Mouse (Mus musculus) frontal cortex, postnatal 25 days (tissue): Measurements from ENCODE around the gene Tmem251.

Source experiments
- DNase-seq, 2 experiments: peaks; one replicate each; pipeline ENCODE4 v3.0.0; 2022; ENCODE audit warnings: low spot score in 2 of 2

Tmem251 gene

DNA sequence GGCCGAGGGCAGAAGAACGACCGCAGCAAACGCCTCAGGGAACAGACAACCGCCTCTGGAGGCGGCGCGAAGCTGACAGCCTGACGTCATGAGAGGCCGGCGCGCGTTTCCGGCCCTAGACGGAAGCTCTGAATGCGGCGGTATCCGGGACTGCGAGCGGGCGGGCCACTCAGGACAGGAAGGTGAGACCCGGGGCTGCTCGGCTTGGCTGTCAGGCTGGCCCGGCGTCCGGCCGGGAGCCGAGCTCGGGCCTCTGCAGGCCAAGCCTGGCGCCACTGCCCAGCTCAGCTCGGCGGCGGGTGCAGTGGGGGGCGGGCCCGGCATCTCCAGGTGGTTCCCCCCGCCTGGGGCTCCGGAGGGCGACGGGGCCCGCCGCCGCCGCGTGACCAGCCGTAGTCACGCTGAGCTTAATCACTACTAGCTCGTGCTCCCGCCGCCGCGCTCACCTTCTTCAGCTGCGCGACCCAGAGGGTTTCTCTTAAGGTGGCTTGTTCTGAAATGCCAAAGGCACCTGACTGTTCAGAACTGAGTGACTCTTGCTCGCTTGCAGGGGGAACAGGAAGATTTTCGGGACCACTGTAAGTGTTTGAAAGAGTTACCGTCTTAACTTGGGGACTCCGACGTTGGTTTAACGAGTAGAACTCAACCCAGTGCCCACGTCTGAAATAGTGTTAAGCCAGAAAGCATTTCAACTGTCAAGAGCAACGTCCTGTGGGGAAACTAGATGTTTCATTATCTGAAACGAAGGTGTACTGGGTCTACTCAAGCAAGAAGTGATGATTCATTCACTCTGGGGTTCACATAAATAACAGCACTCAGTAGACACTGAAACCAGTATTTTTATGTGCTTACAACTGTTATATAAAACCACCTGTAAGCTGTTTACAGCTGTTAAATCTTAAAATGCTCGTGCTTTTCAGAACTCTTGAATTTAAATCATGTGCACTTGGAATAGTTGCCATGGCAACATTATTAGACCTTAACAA lies at the start of gene Tmem251, which contains the start of gene Moap1:
Gene Tmem251 (plus strand): TSS at position 174 of the 986 bp plus-strand sequence.
Gene Moap1 (minus strand): TSS at position 73 of the 986 bp plus-strand sequence.
- peak; percentile 75 to 83 for DNase-seq

DNA sequence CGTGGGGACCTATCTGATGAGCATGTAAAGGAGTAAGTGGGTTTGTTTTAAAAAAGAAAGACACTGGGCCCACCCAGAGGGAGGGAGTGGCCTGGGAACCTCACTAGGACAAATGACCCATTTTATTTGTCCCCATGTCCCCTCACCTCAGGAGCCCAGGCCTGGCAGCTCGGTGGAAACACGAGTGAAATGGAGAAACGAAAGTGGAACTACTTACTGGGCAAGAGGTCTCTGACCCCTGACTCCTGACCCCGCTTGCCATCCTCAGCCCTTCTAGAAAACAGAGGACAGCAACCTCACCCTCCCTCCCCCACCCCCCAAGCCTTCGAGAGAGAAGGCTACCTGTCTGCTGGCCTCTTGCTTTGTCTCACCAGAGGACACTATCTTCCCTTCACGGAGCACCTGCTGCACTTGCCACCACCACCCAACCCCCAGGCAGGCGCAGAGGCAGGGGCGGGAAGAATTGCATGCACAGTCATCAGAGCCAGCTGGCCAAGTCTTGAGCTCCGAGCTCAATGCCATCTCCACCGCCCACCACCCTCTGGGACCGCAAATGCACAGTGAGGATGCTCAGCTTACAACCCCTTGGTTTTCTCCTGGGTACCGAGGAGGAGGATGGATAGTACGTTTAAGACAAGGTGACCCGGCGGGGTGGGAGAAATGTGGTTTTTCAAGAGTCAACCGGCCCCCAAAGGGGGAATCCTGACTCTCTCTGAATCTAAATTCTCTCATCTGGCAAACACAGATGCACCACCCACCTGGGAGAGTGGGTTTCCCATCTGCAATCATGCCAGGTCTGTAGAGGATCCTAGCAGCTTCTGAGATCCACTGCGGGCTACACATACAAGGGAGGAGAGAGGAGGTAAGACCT lies 48.0 kb upstream of the Tmem251 start:
- DNase-seq, result peak; percentile 50 to 69

DNA sequence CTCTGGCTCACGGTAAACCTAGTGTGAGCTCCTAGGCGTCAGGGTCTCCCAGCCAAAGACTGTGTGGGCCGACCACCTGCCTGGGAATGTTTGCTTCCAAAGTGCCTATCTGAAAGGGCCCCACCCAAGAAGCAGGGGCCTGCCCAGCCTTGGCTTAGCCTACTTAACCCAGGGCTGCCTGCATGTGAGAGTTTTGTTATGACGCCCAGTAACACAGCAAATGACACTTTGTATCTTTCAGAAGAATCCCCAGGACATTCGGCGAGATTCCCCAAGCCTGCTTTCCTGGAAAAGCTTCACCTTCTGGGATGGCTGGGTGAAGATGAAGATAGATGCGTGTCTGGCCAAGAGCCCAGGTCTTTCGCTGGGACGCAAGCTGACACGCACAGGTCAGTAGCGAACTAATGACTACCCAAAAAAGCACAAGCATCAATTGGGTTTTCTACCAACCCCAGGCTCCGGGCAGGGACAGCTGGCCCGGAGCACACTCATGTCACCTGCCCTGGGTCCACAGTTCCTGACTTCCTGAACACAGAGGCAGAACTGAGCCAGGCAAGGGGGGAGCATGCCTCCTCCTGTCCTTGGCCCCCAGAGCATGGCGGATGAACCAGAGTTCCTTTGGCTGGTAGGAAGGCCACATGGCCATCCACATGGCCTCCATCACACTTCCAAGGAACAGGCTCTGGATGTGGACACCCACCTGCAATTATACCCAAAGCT lies 46.8 kb upstream of the Tmem251 start:
- no peak for DNase-seq

DNA sequence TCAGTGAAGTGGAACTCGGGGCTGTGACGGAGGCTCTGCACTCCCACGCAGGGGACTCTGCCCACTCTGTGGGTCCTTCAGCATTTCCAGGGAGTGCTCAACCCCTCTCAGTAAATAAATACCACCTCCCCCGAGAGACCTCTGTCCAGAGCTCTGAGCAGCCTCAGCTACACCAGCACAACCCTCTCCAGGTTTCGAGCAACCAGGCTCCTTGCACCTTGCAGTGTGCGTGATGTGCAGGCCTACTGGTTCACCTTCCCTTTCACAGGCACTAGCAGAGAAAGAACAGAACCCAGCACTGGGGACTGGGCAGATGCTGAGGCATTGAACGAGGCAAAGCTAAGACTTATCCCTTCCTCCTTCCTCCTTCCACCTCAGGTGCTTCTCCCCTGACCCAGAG lies 46.2 kb upstream of the Tmem251 start:
- no peak for DNase-seq

DNA sequence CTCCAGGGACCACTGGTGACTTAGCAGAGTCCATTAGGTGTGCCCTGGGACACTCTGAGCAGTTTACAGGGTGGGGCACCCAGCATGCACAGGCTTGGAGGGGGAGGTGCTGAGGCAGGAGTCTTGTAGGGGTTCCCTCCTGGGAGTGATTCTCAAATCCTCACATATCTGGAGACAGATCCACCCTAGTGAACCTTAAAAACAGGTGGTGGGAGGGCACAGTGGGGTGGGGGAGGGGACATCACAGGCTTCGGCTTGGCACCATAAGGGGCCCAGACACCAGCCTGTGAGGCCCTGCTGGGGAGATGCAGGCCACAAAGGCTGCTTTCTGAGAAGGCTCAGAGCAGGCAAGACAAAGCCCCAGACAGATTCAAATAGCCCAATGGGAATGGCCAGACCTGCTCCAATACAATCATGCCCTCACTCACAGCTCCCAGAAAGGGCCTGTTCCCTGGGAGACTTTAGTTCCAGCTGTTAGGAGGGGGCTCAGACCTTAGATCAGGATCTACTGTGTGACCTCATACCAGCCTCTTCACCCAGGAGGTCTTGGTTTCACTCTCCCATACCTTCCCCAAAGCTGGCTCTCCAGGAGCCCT lies 45.4 kb upstream of the Tmem251 start:
- DNase-seq, result no peak

DNA sequence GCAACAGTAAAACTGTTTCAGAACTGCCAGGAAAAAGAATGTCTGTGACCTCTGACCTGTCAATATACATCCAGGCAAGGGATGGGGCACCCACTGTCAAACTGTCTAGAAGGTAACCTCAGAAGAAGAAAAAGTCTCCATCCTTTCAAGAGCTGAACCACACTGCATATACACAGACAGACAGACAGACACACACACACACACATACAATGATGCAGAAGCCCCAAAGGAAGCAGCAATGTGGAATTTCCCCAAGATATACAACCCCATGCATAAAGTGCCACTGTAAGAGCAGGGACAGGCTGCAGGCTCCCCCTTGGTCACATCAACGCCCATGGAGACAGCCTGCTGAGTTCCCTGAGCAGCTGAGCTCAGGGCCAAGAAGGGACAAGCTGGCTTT lies 44.4 kb upstream of the Tmem251 start:
- DNase-seq, result no peak

DNA sequence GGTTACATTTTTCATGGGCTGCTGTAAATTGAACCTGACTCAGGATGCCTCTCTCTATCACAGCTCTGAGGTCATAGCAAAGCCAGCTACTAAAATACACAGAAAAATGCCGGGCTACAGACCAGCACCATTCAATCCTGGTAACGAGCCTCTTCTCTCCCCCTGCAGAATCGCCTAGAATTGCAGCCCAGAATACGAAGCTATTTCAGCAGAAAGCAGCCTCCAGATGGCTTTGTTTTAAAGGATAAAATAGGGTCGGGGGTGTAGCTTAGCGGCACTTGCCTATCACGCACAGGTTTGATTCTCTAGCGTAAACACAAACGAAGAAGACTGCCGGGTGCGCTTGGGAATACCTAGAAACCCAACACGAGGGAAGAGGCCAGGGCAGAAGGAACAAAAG lies 43.1 kb upstream of the Tmem251 start:
- no peak for DNase-seq

DNA sequence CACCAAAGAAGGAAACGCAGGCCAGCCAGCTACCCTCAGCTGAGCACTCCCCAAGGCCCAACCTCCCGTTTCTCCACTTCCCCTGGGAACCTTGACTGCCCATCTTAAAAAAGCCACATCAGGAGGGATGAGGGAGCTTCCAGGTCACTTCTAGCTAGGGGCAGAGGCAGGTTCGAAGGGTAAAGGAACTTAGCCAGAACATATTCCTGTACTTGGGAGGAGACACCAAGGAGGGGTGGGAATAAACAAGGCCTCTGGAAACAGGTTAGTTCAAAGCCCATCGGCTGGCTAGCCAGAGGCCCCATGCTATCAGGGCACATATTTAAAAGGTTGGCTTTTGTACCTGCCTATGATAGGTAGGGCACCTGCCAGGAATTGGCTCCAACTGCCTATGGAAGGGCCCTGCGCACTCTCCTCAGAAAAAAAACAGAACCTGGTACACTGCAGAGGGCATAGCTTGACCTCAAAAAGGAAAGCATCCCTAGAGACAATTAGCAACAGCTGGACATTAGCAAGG lies 41.8 kb upstream of the Tmem251 start:
- no peak for DNase-seq

DNA sequence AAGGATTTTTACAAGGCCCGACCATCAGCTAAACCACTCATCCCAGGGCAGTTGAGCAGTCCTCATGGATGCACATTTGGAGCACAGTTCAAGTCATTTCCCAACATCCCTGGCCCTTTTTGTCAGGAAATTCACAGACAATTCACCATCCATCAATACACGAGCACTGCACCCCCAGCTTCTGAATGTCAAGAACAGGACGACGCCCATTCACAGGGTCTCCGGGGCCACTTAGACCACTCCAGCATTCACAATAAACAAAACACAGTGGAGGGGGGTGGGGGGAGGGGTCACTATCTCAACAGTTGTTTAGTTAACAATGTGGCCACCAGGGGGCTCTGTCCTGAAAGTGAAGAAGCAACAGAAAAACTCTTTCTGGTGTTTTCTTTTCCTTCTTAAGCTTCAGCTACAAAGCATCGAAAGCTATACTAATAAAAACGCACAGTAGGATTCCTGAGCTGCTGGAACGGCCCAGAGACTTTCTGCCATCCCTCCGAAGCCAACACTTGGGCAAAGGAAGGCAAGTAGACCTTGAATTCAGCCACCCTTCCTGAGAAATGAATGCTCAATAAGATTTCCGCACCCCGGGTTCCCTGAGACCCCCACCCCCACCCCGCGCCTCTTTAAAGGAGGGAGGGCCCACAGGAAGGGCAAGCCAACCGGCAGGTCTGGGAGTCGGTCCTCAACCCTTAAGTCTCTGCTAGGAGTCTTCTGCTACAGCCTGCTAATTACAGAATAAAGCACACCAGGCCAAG lies 41.0 kb upstream of the Tmem251 start:
- DNase-seq, result peak; percentile 62 to 75

DNA sequence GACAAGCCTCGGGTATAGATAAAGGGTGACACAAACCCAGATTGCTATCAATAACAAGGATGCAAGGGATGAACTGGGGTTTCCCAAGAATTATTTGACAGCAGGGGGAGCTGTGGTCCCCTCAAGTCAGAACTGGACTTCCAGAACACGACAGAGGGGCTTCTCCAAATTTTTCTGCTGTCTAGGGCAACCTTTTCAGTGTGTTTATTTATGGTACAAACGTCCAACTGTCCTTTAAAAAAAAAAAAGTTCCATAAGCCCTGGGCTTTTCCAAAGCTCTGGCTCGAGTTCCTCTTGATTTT lies 40.5 kb upstream of the Tmem251 start:
- no peak for DNase-seq

DNA sequence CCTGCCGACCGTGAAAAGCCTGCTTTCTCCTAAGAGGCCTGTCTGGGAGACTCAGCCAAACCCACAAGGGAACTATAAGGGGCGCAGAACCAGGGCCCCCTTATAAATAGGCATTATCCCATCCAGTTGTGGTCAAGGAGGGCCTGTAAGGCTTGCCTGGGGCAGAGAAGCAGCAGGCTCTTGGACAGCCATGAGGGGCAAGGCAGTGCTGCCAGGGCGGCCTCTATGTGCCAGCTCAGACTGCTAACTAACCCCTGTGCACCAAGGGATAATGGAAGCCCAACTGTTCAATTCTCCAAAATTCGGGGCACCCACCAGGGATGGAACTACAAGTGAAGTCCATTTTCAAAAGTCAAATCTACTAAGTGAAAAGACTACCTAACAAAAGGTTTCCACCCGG lies 40.1 kb upstream of the Tmem251 start:
- no peak for DNase-seq

DNA sequence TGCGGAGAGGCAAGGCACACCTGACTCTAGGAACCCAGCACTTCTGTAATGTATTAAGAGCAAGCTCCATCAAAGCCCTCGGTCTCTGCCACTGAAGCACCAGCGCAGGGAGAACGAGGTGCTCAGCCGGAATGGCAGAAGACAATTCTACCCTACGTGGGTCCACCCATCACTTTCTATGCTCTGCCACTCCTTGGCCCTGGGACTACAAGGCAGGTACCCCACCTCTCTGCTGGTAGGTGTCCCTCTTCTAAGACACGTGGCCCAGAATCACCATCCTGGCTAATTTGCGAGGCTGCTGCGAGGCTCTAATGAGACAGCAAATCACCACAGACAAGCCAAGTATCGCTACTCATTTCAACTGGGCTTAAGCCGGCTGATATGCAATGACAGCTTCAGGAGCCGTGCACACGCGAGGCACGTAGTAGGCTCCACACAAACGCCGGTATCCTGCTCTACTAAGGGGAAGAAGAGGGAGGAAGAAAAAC lies 39.6 kb upstream of the Tmem251 start:
- no peak for DNase-seq

DNA sequence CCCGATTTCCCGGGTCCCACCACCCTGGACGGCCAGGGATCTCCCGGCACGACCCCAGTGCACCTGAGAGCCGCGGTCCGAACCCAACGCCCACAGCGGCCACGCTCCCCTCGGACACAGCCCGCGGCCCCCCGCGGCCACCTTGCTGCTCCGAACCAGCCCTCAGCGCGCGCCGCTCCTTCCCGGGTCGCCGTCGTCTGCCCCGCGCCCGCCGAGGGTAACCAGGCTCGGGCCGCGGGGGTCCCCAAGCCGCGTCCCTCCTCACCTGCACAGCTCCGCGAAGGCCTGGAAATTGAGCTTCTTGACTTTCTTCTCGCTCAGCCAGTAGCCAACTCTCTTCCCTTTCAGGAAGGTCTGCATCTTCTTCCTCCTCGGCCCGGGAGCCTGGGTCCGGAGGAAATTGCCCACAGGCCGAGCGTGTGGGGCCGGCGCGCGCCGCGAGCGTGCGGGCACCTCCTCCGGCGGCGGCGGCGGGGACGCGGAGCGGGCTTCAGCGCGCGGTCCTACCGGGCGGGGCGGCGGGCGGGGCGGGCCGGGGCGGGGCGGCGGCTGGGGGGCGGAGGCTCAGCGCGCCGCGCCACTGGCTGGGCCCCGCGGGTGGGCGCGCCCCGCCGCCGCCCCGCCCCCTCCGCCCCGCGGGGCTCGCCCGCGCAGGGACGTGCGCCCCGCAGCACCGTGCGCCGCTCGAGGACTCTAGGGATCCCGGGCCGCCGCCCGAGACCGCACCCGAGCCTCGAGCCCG lies 38.9 kb upstream of the Tmem251 start, which contains the start of gene Itpk1:
Gene Itpk1 (minus strand): TSS at position 474 of the 742 bp plus-strand sequence.
- DNase-seq, result no peak

DNA sequence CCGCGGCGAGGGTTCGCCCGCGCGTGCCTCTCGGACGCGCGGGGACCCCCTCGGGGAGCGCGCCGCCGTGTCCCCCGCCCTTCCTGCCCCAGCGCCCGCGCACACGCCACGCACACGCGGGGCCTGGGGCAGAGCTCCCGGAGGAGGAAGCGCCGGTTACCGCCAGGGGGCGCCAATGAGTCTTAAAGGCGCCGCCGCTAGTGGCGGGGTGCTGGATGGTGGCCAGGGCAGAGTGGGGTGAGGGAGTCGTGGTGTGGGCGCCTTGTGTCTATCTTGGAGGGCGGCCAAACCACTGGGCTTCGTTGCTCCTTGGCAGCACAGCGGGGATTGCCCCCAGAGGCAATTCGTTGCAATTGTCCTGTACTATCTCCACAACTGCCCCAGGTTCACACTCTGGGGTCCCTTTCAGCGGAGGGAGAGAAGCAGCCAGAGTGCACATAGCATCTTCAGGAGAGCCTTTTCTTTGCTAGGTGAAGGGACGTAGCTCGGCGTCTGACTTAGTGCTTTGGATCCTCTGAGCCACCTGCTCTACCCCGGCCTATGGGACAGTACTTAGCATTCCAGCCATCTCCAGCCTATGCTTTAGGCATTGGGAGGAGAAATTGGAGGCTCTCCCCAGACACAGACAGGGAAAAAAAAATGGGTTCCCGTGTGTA lies 38.2 kb upstream of the Tmem251 start:
- peak; percentile 79 to 84 for DNase-seq

DNA sequence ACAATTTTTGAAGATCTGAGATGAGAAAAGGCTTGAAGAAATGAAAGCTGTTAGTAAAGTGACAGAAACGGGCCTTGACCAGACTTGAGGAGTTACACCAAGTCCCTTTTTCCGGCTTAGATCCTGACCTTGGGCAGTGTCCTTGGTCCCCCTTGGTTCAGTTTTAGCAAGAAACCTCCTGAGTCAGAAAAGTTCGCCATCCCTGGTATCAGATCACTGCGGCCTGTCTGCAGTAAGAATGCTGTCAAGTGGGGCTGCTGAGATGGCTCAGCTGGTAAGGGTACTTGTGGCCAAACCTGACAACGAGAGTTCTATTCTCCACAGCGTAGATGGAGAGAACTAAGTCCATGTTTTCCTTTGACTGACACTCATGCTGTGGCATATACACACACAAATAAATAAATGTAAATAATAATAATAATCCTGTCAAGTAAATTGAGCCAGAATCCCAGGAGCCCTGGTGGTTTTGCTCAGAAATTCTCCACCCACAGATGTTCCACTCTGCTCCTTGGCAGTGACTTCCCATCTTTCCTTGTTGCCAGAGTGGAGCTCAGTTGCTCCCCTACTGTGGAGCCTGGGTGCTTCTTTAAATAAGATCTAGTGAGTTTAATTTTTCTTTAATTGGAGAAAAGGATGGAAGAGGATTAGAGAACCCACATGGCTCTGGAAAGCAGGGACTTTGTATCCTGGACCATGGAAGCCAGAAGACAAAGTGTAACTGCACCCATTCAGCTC lies 37.5 kb upstream of the Tmem251 start:
- no peak for DNase-seq

DNA sequence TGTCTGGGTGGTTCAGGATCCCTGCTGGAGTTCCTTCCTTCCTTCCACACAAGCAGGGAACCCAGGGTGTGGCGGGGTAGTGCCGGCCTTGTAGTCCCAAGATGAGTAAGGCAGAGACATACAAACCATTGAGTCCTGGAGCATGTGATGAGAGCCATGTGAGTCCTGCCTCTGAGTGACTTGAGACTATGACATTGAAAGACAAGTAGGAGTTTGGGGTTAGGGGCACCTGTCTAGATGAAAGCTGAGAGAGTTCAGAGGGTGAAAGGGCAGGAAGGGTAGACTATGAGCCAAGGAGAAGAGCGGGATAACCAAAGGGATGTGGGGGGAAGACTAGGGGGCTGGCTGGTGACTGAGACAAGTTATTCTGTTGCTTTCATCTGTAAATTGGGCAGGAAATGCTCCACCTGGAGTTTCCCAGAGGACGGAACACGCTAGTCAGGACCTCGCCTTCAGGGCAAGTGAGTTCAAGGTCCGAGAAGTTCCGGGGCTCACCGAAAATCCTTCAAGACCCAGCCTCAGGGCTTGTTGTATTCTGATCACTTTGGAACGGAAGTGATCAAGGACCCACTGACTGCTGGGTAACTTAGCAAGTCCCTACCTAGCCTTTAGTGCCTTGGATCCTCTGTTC lies 36.6 kb upstream of the Tmem251 start:
- DNase-seq, result no peak

DNA sequence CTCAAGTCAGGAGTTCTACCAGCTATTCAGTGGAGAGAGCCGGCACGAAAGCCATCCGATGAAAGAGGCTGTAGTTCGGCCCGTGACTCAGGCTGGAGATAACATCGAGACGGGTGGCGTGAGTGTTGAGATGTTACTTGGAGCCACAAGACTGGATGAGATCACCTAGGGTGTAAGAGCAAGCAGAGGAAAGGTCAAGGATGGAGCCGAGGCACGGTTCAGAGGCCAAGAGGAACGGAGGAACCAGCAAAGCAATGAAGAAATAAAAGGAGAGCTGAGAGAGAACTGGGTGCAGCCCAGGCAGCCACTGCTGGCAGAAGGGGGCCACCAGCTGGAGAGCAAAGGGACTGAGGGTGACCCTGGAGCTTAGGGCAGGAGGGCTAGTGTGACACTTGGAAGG lies 35.3 kb upstream of the Tmem251 start:
- DNase-seq, result no peak

DNA sequence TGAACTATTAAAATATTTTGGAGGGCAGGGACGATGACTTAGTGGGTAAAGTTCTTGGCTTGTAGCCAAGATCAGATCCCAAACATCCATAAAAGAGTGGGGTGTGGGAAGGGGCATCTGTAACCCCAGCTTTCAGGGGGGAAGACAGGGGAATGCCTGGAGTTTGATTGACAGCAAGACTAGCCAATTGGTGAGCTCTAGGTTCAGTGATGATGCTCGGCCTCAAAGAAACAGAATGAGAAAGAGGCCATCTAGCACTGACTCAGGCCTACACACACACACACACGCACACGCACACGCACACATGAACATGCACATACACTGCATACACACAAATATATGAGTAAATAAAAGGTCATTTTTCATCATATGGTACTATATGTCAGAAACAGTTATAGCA lies 33.7 kb upstream of the Tmem251 start:
- DNase-seq, result no peak
